Mouse (Mus musculus): ENCODE data around the gene Mtfp1. TPM values are rescaled to one million over a fixed set of nuclear protein-coding genes. Genes with fewer than 3 reads are reported as not detected.
"Not testable (repeated sequence)": the region's sequence is repeated elsewhere in the genome, so short reads cannot be mapped to it uniquely, and the experiment has no call there.

The Mtfp1 gene
- polyA plus RNA-seq, 1 experiment = 31.2 TPM

- 92% methylated on average over 3 of the region's 3 CpGs for WGBS
- Histone ChIP-seq H3K27me3 (replicated peaks; ENCODE audit: control insufficient read depth, insufficient read depth, low read length) (no peaks in the 10 kb centered on the region), H3K36me3 (ENCODE audit: control insufficient read depth, insufficient read depth, low read length) (no peaks in the 10 kb centered on the region), H3K4me1 (ENCODE audit: control insufficient read depth, insufficient read depth, low read length) (no peaks in the 10 kb centered on the region), H3K4me3 (ENCODE audit: insufficient read depth, low read depth, low read length) (no peak overlapping the region), H3K27ac (ENCODE audit: insufficient read depth, low read depth, low read length) (no peak overlapping the region)
- no peak for DNase-seq
- TF ChIP-seq CTCF (conservative IDR thresholded peaks at IDR 0.05; ENCODE audit: insufficient read depth, insufficient read length, low read depth, low read length) = no peak
- TF ChIP-seq POLR2A (IDR thresholded peaks at IDR 0.05; ENCODE audit: low read depth, low read length) = no peak
Observed at GRCm38 (mm10) chr11:4121691-4122090, 26.4 kb upstream of the Mtfp1 start.

- TF ChIP-seq POLR2A (IDR thresholded peaks at IDR 0.05; ENCODE audit: low read depth, low read length) (no peak), CTCF (conservative IDR thresholded peaks at IDR 0.05; ENCODE audit: insufficient read depth, insufficient read length, low read depth, low read length) (no peak)
- no peak for DNase-seq
- WGBS = 85% methylated on average over 5 of the region's 5 CpGs
Observed at GRCm38 (mm10) chr11:4119635-4120034, 24.4 kb upstream of the Mtfp1 start.

GRCm38 (mm10) chr11:4118081-4118921 lies 23.1 kb upstream of the Mtfp1 start:
- no peaks in the 10 kb centered on the region for H3K4me1 ChIP-seq (ENCODE audit: control insufficient read depth, insufficient read depth, low read length)
- H3K36me3 ChIP-seq (ENCODE audit: control insufficient read depth, insufficient read depth, low read length) = no peaks in the 10 kb centered on the region
- peak overlapping the region; percentile 54 for H3K4me3 ChIP-seq (ENCODE audit: insufficient read depth, low read depth, low read length)
- H3K27ac ChIP-seq (ENCODE audit: insufficient read depth, low read depth, low read length) = no peak overlapping the region
- H3K27me3 ChIP-seq (replicated peaks; ENCODE audit: control insufficient read depth, insufficient read depth, low read length) = no peaks in the 10 kb centered on the region
- TF ChIP-seq CTCF (conservative IDR thresholded peaks at IDR 0.05; ENCODE audit: insufficient read depth, insufficient read length, low read depth, low read length) (no peak), POLR2A (IDR thresholded peaks at IDR 0.05; ENCODE audit: low read depth, low read length) (no peak)
- 4% methylated on average over 41 of the region's 41 CpGs for WGBS
- peak; percentile 87 for DNase-seq

More at GRCm38 (mm10) chr11:4119635-4120034, 24.4 kb upstream of the Mtfp1 start:
- Histone ChIP-seq H3K27ac (ENCODE audit: insufficient read depth, low read depth, low read length) (no peak overlapping the region), H3K4me3 (ENCODE audit: insufficient read depth, low read depth, low read length) (no peak overlapping the region), H3K27me3 (replicated peaks; ENCODE audit: control insufficient read depth, insufficient read depth, low read length) (no peaks in the 10 kb centered on the region), H3K4me1 (ENCODE audit: control insufficient read depth, insufficient read depth, low read length) (no peaks in the 10 kb centered on the region), H3K36me3 (ENCODE audit: control insufficient read depth, insufficient read depth, low read length) (no peaks in the 10 kb centered on the region)

- H3K27ac ChIP-seq (ENCODE audit: insufficient read depth, low read depth, low read length) = no peak overlapping the region
- no peak overlapping the region for H3K4me3 ChIP-seq (ENCODE audit: insufficient read depth, low read depth, low read length)
- H3K27me3 ChIP-seq (replicated peaks; ENCODE audit: control insufficient read depth, insufficient read depth, low read length) = no peaks in the 10 kb centered on the region
- no peaks in the 10 kb centered on the region for H3K36me3 ChIP-seq (ENCODE audit: control insufficient read depth, insufficient read depth, low read length)
- H3K4me1 ChIP-seq (ENCODE audit: control insufficient read depth, insufficient read depth, low read length) = no peaks in the 10 kb centered on the region
- no peak for DNase-seq
- TF ChIP-seq CTCF (conservative IDR thresholded peaks at IDR 0.05; ENCODE audit: insufficient read depth, insufficient read length, low read depth, low read length) (0 out of 2 replicates have a peak, but pooled peaks have one; percentile 0), POLR2A (IDR thresholded peaks at IDR 0.05; ENCODE audit: low read depth, low read length) (no peak)
- WGBS = 23% methylated on average over 3 of the region's 3 CpGs
Observed at GRCm38 (mm10) chr11:4117372-4118071, 22.3 kb upstream of the Mtfp1 start.

- no peak overlapping the region for H3K4me3 ChIP-seq (ENCODE audit: insufficient read depth, low read depth, low read length)
- WGBS = 68% methylated on average over 11 of the region's 11 CpGs
- no peak overlapping the region for H3K27ac ChIP-seq (ENCODE audit: insufficient read depth, low read depth, low read length)
- TF ChIP-seq POLR2A (IDR thresholded peaks at IDR 0.05; ENCODE audit: low read depth, low read length) = no peak
- TF ChIP-seq CTCF (conservative IDR thresholded peaks at IDR 0.05; ENCODE audit: insufficient read depth, insufficient read length, low read depth, low read length) = no peak
- H3K36me3 ChIP-seq (ENCODE audit: control insufficient read depth, insufficient read depth, low read length) = no peaks in the 10 kb centered on the region
- no peak for DNase-seq
- no peaks in the 10 kb centered on the region for H3K4me1 ChIP-seq (ENCODE audit: control insufficient read depth, insufficient read depth, low read length)
- no peaks in the 10 kb centered on the region for H3K27me3 ChIP-seq (replicated peaks; ENCODE audit: control insufficient read depth, insufficient read depth, low read length)
Observed at GRCm38 (mm10) chr11:4116458-4117141, 21.4 kb upstream of the Mtfp1 start.

- H3K27me3 ChIP-seq (replicated peaks; ENCODE audit: control insufficient read depth, insufficient read depth, low read length) = no peaks in the 10 kb centered on the region
- no peaks in the 10 kb centered on the region for H3K36me3 ChIP-seq (ENCODE audit: control insufficient read depth, insufficient read depth, low read length)
- H3K27ac ChIP-seq (ENCODE audit: insufficient read depth, low read depth, low read length) = no peak overlapping the region
- 92% methylated on average over 4 of the region's 4 CpGs for WGBS
- TF ChIP-seq POLR2A (IDR thresholded peaks at IDR 0.05; ENCODE audit: low read depth, low read length) = no peak
- TF ChIP-seq CTCF (conservative IDR thresholded peaks at IDR 0.05; ENCODE audit: insufficient read depth, insufficient read length, low read depth, low read length) = no peak
- H3K4me1 ChIP-seq (ENCODE audit: control insufficient read depth, insufficient read depth, low read length) = no peaks in the 10 kb centered on the region
- DNase-seq = no peak
- no peak overlapping the region for H3K4me3 ChIP-seq (ENCODE audit: insufficient read depth, low read depth, low read length)
Observed at GRCm38 (mm10) chr11:4115407-4115806, 20.2 kb upstream of the Mtfp1 start.

GRCm38 (mm10) chr11:4114541-4114940 lies 19.3 kb upstream of the Mtfp1 start:
- WGBS = 83% methylated on average over 6 of the region's 6 CpGs
- H3K36me3 ChIP-seq (ENCODE audit: control insufficient read depth, insufficient read depth, low read length) = not testable (repeated sequence)

More at GRCm38 (mm10) chr11:4114541-4114940, 19.3 kb upstream of the Mtfp1 start:
- H3K4me3 ChIP-seq (ENCODE audit: insufficient read depth, low read depth, low read length); H3K4me1 ChIP-seq (ENCODE audit: control insufficient read depth, insufficient read depth, low read length); DNase-seq; H3K27me3 ChIP-seq (replicated peaks; ENCODE audit: control insufficient read depth, insufficient read depth, low read length); H3K27ac ChIP-seq (ENCODE audit: insufficient read depth, low read depth, low read length): not testable (repeated sequence)
